Mouse (Mus musculus): ENCODE results near the gene Supt6. TPM values are rescaled to one million over a fixed set of nuclear protein-coding genes. Genes with fewer than 3 reads are reported as not detected.
A peak's percentile ranks its signal among the peaks of the same experiment; 100 is the strongest.

Supt6 gene
- polyA plus RNA-seq, 2 experiments: 7.4 to 8.4 TPM

DNA sequence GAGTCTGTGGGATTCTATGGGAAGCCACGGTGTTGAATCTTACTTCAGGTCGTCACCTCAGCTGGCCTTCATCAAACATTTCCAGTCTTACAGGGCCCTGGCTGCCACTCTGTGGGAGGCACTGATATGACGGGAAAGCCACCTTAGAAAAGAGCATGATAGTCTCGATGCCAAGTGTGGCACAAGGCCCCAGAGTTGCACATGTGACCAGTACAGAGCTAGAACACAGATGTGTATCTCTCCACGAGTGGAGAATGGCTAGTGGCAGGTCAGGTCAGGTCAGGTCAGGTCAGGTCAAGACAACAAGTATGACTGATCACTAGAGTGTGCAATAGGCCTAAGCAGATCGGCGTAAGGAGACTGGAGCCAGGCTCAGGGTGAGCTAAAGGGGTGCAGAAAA is 35.2 kb downstream of the Supt6 start:
- no peak overlapping the region for H3K4me2 ChIP-seq (ENCODE audit: low read depth)

DNA sequence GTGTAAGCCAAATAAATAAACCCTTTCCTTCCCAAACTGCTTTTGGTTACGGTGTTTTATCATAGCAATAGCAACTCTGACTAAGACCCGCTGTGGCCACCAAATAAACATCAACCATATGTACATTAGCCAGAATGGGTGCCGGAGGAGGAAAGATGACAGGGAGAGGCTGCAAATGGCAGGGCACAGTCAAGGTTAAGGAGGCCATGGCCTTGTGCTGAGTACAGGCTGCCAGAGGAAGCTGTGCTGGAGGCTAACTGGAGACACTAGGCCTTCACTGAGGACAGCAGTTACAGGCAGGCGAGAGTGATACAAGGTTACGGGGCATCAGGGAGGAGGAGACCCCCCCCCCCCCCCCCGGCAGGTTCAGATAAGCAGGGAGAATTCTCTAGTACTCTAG is 35.9 kb downstream of the Supt6 start:
- WGBS (ENCODE audit: insufficient replicate concordance): 69% methylated on average over 6 of the region's 6 CpGs
- Histone ChIP-seq H3K9ac (replicated peaks) (no peak overlapping the region), H3K4me3 (ENCODE audit: insufficient read depth in 1 of 2, low read depth in 2 of 2, low read length in 2 of 2) (no peak overlapping the region), H3K4me1 (replicated peaks; ENCODE audit: control insufficient read depth in 2 of 2, insufficient read depth in 2 of 2, low read length in 1 of 2) (no peaks in the 10 kb centered on the region), H3K27ac (no peak overlapping the region), H3K27me3 (ENCODE audit: control insufficient read depth, insufficient read depth, low read length) (no peaks in the 10 kb centered on the region), H3K4me2 (ENCODE audit: low read depth) (no peak overlapping the region), H3K36me3 (replicated peaks; ENCODE audit: control insufficient read depth, insufficient read depth, low read depth) (peaks cover 76% of the 10 kb centered on the region), H3K9me3 (ENCODE audit: control insufficient read depth, low read length) (no peaks in the 10 kb centered on the region)
- TF ChIP-seq CTCF (IDR thresholded peaks at IDR 0.05; ENCODE audit: low read depth): no peak
- no peak for ATAC-seq (ENCODE audit: insufficient read depth)
- no peak for DNase-seq (ENCODE audit: low read depth in 3 of 3, low spot score in 3 of 3)

More for the DNA sequence above, 35.2 kb downstream of the Supt6 start:
- TF ChIP-seq CTCF (IDR thresholded peaks at IDR 0.05; ENCODE audit: low read depth) (no peak), EP300 (IDR thresholded peaks at IDR 0.05; ENCODE audit: low read depth) (no peak)
- Histone ChIP-seq H3K36me3 (replicated peaks; ENCODE audit: control insufficient read depth, insufficient read depth, low read depth) (peaks cover 83% of the 10 kb centered on the region), H3K4me3 (ENCODE audit: insufficient read depth in 1 of 2, low read depth in 2 of 2, low read length in 2 of 2) (no peak overlapping the region), H3K4me1 (replicated peaks; ENCODE audit: control insufficient read depth in 2 of 2, insufficient read depth in 2 of 2, low read length in 1 of 2) (no peaks in the 10 kb centered on the region), H3K27ac (no peak overlapping the region), H3K9me3 (ENCODE audit: control insufficient read depth, low read length) (no peaks in the 10 kb centered on the region), H3K27me3 (ENCODE audit: control insufficient read depth, insufficient read depth, low read length) (no peaks in the 10 kb centered on the region), H3K9ac (replicated peaks) (no peak overlapping the region)
- DNase-seq (ENCODE audit: low read depth in 3 of 3, low spot score in 3 of 3): no peak
- no peak for ATAC-seq (ENCODE audit: insufficient read depth)
- 78% methylated on average over 7 of the region's 7 CpGs for whole genome bisulfite sequencing (ENCODE audit: insufficient replicate concordance)

DNA sequence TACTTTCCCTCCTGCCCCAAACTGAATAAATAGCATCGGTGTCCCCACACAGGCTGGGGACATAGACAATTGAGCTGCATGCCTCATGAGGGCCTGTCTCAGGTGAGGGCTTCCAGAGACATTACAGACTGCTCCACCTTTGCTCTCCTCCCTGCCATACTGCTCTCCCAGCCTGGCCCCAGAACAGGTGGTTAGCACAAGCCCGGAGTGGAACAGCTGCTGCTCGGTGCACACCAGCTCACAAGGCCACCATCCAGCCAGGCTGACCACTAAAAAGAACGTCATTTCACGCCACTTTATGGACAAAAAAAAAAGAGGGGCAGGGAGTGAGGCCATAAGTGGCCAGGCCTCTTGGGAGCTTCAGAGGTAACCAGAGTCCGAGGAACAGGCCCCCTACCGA is 38.6 kb downstream of the Supt6 start:
- no peak for DNase-seq (ENCODE audit: low read depth in 3 of 3, low spot score in 3 of 3)
- H3K4me3 ChIP-seq (ENCODE audit: insufficient read depth in 1 of 2, low read depth in 2 of 2, low read length in 2 of 2): no peak overlapping the region
- no peak overlapping the region for H3K4me2 ChIP-seq (ENCODE audit: low read depth)
- H3K4me1 ChIP-seq (replicated peaks; ENCODE audit: control insufficient read depth in 2 of 2, insufficient read depth in 2 of 2, low read length in 1 of 2): no peaks in the 10 kb centered on the region
- no peak for ATAC-seq (ENCODE audit: insufficient read depth)
- no peaks in the 10 kb centered on the region for H3K9me3 ChIP-seq (ENCODE audit: control insufficient read depth, low read length)
- no peak overlapping the region for H3K9ac ChIP-seq (replicated peaks)
- H3K36me3 ChIP-seq (replicated peaks; ENCODE audit: control insufficient read depth, insufficient read depth, low read depth): peaks cover 51% of the 10 kb centered on the region
- TF ChIP-seq EP300 (IDR thresholded peaks at IDR 0.05; ENCODE audit: low read depth) (no peak), CTCF (IDR thresholded peaks at IDR 0.05; ENCODE audit: low read depth) (no peak)
- no peaks in the 10 kb centered on the region for H3K27me3 ChIP-seq (ENCODE audit: control insufficient read depth, insufficient read depth, low read length)
- H3K27ac ChIP-seq: no peak overlapping the region
- WGBS (ENCODE audit: insufficient replicate concordance): 84% methylated on average over 7 of the region's 7 CpGs

DNA sequence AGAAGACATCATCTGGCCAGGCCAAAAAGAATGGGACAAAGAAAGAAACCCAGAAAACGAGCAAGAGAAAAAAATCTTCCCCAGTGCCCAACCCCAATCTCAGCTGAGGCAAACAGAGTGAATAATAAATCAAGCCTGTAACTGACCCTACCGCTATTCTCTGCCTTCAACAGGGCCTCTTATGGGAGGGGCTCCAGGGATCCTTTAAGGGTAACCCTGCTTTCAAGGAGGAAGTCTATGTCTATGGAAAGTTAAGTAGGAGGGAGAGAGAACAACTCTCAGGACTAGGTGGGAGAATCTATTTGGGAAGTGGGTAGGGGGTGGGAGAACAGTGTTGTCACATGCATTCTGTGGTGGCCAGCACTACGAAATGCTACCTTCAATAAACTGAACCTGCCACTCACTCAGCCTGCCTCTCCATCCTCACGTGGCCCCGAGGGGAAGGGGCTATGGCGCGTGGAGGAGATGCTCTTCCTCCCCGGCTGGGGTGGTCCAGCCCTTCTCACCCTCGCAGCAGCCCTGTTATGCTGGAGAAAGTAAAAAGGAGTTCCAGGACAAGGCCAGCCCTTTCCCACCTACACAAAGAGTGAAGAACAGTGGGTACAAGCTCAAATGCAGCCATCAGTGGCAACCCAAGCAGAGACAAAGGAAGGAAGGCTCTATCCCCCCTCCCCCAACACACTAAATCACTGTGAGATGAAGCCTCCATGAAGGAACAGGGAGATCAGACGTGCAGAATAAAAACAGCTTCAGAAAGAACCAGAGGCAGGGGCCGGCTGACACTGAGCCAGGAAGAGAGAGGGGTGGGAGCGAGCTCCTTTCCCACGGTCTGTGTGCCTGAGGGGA is 40.2 kb downstream of the Supt6 start:
- H3K27me3 ChIP-seq (ENCODE audit: control insufficient read depth, insufficient read depth, low read length): no peaks in the 10 kb centered on the region
- H3K4me1 ChIP-seq (replicated peaks; ENCODE audit: control insufficient read depth in 2 of 2, insufficient read depth in 2 of 2, low read length in 1 of 2): no peaks in the 10 kb centered on the region
- WGBS (ENCODE audit: insufficient replicate concordance): 75% methylated on average over 13 of the region's 13 CpGs
- H3K27ac ChIP-seq: no peak overlapping the region
- H3K4me3 ChIP-seq (ENCODE audit: insufficient read depth in 1 of 2, low read depth in 2 of 2, low read length in 2 of 2): no peak overlapping the region
- ATAC-seq (ENCODE audit: insufficient read depth) (no peak), DNase-seq (ENCODE audit: low read depth in 3 of 3, low spot score in 3 of 3) (no peak)
- no peak overlapping the region for H3K4me2 ChIP-seq (ENCODE audit: low read depth)
- TF ChIP-seq CTCF (IDR thresholded peaks at IDR 0.05; ENCODE audit: low read depth): no peak
- TF ChIP-seq EP300 (IDR thresholded peaks at IDR 0.05; ENCODE audit: low read depth): no peak
- no peak overlapping the region for H3K9ac ChIP-seq (replicated peaks)
- H3K36me3 ChIP-seq (replicated peaks; ENCODE audit: control insufficient read depth, insufficient read depth, low read depth): peaks cover 36% of the 10 kb centered on the region
- H3K9me3 ChIP-seq (ENCODE audit: control insufficient read depth, low read length): no peaks in the 10 kb centered on the region

DNA sequence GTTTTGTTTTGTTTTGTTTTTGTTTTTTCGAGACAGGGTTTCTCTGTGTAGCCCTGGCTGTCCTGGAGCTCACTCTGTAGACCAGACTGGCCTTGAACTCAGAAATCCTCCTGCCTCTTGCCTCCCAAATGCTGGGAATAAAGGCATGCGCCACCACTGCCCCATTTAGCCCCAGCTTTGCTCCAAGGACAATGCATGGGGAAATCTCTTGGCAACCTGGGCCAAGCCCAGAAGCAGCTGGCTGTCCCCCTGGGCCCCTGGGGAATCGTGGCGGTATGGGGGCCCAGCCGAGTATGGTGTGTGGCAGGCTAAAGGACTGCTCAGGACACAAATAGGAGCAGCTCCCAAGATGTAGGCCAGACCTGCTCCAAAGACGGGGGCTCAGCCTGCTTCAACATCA is 41.5 kb downstream of the Supt6 start:
- no peak for ATAC-seq (ENCODE audit: insufficient read depth)
- Histone ChIP-seq H3K9ac (replicated peaks) (no peak overlapping the region), H3K9me3 (ENCODE audit: control insufficient read depth, low read length) (no peaks in the 10 kb centered on the region), H3K27me3 (ENCODE audit: control insufficient read depth, insufficient read depth, low read length) (no peaks in the 10 kb centered on the region), H3K4me3 (ENCODE audit: insufficient read depth in 1 of 2, low read depth in 2 of 2, low read length in 2 of 2) (no peak overlapping the region), H3K36me3 (replicated peaks; ENCODE audit: control insufficient read depth, insufficient read depth, low read depth) (peaks cover 23% of the 10 kb centered on the region), H3K27ac (no peak overlapping the region), H3K4me1 (replicated peaks; ENCODE audit: control insufficient read depth in 2 of 2, insufficient read depth in 2 of 2, low read length in 1 of 2) (no peaks in the 10 kb centered on the region), H3K4me2 (ENCODE audit: low read depth) (no peak overlapping the region)
- TF ChIP-seq CTCF (IDR thresholded peaks at IDR 0.05; ENCODE audit: low read depth) (0 out of 2 replicates have a peak, but pooled peaks have one; percentile 1), EP300 (IDR thresholded peaks at IDR 0.05; ENCODE audit: low read depth) (no peak)
- 80% methylated on average over 6 of the region's 6 CpGs for WGBS (ENCODE audit: insufficient replicate concordance)
- DNase-seq (ENCODE audit: low read depth in 3 of 3, low spot score in 3 of 3): no peak

All from liver, embryonic 14.5 days (tissue).